Mouse (Mus musculus) layer of hippocampus, adult 2 months (tissue): ENCODE data around the gene Slc10a6. TPM values are rescaled to one million over a fixed set of nuclear protein-coding genes. Genes with fewer than 3 reads are reported as not detected.

Source experiments
- DNase-seq, 2 experiments: peaks; one replicate each; pipeline ENCODE4 v3.0.0; 2022; ENCODE audit warnings: low spot score in 2 of 2
- H3K27ac ChIP-seq: fragments of 200-600 bp; 2 replicates; pipeline ENCODE4 v1.8.1; 2022
- H3K4me3 ChIP-seq: fragments of 200-600 bp; 2 replicates; pipeline ENCODE4 v1.8.1; 2022; ENCODE audit warnings: mild to moderate bottlenecking
- CTCF ChIP-seq: fragments of 200-600 bp; conservative IDR thresholded peaks from 2 replicates; pipeline ENCODE4 v1.8.1; 2022; ENCODE audit warnings: antibody characterized with exemption, mild to moderate bottlenecking, moderate library complexity
- total RNA-seq, 2 experiments: library from RNA; stranded (reverse); gene quantifications; 2 replicates each; pipeline ENCODE4 v1.2.3; 2021

Gene Slc10a6
- total RNA-seq, 2 experiments from 2014 or later = 0.18 TPM; not detected in 1

DNA sequence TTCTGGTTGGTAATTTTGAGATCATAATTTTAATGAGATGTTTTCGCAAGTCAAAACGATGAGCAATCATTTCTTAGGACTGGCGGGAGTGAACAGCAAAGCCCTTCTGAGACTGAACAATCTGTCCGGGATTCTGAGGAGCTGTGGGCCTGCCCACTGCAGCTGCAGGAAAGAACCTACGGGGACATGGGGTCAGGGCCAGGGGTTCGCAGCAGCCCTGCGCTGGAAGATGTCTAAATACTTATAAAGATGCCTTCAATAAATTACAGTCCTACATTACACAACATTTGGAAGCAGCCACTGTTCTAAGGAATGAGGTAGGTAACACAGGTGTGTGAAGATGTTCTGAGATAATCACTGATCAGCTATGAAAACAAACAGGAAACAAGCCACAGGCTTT is 23.5 kb downstream of the Slc10a6 start:
- Histone ChIP-seq H3K4me3 (no peak overlapping the region), H3K27ac (no peak overlapping the region)
- DNase-seq = no peak
- no peak for TF ChIP-seq CTCF

DNA sequence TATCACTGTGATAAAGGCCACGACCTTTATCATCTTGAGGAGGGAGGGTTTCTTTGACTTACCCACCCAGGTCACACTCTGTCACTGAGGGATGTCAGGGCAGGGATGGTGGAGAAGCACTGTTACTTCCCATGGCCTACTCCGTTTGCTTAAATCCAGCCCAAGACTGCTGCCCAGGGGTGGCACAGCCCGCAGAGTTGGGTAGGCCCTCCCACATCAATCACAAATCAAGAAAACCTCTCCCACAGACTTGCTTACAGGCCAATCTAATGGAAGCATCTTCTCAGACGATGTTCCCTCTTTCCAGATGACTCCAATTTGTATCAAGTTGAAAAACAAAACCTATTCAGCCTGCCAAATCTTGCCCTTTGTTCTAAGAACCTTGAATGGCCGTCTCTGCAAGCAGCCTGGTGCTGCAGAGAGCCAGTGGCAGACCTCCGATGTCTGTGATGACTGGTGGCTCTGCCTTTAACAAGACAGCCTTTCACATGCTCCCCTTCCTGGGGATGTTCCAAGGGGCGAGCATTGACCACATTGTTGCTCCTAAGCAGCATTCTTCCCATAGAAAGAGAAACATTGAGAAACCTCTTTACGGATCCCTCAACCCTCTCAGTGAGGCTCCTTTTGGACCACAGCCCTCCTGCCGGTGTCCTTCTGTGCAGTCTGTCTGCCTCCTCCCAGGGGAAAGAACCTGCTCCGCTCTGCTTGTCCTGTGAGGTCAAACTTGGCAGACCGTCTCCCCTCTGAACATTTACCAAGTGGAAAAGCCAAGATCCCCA is 25.9 kb downstream of the Slc10a6 start:
- no peak for DNase-seq
- no peak for TF ChIP-seq CTCF
- Histone ChIP-seq H3K27ac (no peak overlapping the region), H3K4me3 (no peak overlapping the region)

DNA sequence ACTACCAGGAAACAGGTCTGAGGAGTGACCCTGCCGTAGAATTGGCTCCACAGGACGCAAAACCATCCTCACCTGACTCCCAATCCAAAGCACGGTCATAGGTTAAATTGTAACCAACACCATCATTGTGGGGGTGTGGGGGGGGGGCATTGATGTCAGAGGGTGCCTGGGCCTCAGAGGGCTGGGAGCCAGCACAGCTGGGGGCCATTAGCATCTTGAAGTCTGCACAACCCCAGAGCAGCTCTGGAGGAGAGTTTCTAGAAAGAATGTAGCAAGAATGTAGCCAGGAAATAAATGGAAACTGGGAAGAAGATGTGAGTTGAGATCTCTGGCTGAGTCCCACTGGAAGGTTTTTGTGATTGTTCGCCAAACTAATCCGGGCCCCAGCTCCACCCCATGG is 30.3 kb downstream of the Slc10a6 start:
- no peak for DNase-seq
- TF ChIP-seq CTCF = no peak
- H3K4me3 ChIP-seq = no peak overlapping the region
- H3K27ac ChIP-seq = no peak overlapping the region

DNA sequence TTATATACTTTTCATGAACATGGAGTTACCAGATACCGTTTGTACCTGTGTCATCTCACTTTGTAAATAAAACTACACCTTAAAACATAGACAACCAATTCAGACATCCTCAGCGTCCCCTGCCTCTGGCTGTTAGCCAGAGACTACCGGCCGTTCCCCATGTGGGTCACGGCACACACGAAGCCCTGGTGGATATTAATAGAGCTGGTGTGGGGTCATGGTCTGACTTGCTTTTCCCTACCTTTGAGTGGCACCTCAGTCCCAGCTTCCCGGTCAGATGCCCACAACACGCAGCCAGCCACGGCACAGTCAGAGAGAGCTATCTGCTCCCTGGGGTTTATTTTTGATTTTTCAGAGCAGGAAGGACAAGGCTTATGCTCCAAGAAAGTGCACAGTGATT is 30.9 kb downstream of the Slc10a6 start:
- H3K4me3 ChIP-seq = no peak overlapping the region
- H3K27ac ChIP-seq = no peak overlapping the region
- no peak for DNase-seq
- no peak for TF ChIP-seq CTCF

DNA sequence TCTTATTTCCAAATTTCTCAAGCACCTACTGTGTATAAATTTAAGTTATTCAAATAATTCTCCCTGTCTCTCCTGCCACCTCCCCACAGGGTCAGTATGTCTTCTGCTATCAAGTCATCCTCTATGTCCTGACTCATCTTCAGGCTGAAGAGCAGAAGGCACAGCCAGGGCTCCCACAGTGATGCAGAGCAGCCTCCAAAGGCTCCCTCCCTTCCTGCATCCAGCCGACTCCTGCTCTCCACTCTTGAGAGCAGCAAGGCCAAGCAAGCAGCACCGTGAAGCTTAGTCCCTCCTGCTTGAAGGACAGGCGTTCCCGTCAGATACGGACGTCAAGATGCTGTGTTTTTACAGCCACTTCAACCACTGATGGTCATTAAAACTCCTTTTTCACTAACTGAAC is 31.6 kb downstream of the Slc10a6 start:
- Histone ChIP-seq H3K4me3 (no peak overlapping the region), H3K27ac (no peak overlapping the region)
- TF ChIP-seq CTCF = no peak
- no peak for DNase-seq

DNA sequence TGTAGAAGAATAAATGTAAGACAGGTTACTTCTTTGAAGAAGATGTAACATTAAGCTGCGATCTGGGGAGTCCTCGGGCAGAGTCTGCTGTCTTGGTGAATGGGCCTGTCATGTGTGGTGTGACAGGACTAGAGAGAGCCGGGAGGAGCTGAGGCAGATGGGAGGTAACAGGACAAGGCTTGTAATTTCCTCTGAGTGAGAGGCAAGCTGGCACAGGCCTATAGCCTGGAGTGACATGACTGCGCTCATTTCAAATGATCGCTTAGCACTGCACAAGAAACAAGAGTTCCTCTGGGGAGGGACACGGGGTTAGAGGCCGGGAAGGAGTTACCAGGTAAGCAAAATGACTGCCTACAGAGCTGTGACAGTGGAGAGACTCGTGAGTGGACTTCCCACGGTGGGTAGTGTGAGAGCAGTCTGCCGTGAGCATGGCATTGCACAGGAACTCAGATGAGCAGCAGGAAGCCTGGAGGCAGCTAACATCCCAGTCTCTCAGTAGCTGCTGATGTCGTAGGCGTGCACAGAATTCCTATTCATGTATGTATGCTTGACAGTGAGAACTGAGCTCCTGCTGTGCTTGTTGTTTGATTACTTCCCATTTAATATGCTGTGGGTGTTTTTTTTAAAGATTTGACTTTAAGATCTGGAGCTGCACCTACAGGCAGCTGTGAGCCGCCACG is 32.6 kb downstream of the Slc10a6 start:
- no peak for TF ChIP-seq CTCF
- no peak for DNase-seq
- Histone ChIP-seq H3K27ac (no peak overlapping the region), H3K4me3 (no peak overlapping the region)

DNA sequence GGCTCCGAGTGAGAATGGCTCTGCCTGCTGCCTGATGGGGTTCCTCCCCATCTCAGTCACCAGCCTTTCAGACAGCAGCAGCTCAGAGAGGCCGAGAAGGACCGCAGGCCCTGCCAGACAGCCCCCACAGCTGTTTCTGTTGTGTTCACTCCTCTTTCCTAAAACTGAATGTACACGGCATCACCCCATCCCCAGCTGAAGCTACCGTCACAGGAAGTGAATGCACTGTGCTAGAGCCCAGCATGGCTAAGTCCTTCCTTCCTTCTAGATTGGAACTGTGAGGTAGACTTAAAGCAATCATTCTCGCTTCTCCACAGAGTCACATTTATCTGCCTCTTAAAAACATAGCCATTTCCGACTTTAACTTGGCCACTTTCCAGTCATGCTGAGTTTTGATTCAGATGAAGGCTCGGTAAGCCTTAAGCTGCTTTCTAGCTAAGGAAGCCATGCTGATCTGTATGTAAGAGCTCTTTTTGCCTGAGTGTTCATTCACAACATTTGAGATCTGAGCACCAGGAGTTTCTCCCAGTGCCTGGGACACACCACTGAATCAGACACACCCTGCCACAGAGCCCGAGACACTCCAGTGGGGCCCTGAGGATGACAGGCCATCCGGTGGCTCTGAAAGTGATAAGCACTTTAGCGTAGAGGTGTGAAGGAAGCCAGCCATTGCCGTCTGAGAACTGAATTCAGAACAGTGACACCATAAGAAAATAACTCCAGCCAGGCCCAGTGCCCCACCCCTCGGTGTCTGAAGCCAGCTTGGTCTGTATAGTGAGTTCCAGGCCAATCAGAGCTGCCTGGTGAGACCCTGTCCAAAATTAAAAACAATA is 33.6 kb downstream of the Slc10a6 start:
- no peak for DNase-seq
- TF ChIP-seq CTCF = no peak
- Histone ChIP-seq H3K27ac (no peak overlapping the region), H3K4me3 (no peak overlapping the region)

DNA sequence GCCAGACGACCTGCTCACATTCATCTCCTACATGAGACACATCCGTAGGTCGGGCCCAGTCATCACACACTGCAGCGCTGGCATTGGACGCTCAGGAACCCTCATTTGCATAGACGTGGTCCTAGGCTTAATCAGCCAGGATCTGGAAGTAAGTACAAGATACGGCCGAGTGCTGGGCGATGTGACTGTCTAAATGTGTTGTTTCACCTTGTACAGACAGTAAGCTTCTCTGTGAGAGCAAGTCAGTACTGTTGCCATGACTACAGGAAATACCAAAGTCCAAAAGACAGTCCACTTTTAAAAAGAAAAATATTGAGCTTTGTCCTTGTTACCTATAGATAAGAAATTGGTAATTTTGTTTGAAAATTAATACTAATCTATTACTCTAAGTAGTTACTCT is 35.6 kb downstream of the Slc10a6 start:
- Histone ChIP-seq H3K4me3 (no peak overlapping the region), H3K27ac (no peak overlapping the region)
- no peak for TF ChIP-seq CTCF
- no peak for DNase-seq

DNA sequence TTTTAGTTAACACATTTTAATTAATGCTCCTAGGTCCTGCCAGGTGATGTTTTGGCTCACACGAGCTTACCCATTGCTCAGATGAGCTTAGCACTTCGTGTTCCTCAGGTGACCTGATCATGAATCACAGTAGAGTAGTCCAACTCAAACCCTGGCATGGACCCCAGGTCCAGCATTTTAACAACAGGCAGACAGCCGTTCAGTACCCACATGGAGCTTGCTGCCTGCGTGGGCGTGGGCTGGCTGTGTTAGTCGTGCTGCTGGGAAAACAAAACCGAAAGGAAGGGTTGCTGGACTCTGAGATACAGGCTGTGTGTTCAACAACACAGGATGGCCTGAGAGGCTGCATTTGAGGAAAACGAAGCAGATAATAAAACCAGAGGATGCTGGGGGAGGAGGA is 36.5 kb downstream of the Slc10a6 start:
- no peak overlapping the region for H3K4me3 ChIP-seq
- TF ChIP-seq CTCF = no peak
- DNase-seq = peak in 1 of 2 experiments; percentile 10
- H3K27ac ChIP-seq = no peak overlapping the region

DNA sequence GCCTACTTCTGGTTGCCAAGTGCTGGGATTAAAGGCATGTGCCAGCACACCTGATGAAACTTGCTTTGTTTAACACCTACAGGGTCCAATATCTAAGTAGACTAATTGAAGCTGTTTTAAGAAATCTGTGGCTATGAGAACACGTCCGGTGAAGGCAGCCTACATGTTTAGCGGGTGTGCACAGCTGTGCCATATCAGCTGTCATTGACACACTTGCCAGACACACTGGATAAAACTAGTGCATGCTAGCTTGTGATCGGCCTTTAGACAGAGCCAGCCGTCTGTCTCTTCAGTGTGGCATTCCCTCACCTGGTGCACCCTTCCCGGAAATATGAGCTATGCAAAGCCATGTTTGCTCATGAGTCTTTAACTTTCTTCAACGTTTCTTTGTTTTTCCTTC is 37.4 kb downstream of the Slc10a6 start:
- Histone ChIP-seq H3K4me3 (no peak overlapping the region), H3K27ac (no peak overlapping the region)
- no peak for DNase-seq
- TF ChIP-seq CTCF = no peak

DNA sequence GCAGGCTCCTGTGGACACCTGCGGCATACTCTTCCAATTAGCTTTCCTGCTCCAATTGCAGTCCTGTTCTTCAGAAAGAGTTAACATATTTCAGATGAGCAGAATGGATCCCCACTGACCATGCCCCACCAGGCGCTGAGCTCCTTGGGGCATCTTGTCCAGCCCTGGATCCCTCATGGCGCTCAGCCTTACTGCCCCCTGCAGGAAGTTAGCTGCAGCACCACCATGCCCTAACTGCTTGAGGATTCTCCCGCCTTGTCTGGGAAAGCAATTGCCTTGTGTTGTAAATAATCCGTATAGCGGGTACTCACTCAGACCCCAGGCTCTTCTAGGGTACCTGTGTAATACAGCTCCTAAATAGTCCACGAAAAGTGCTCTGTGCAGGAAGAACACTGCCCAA is 42.0 kb downstream of the Slc10a6 start:
- Histone ChIP-seq H3K27ac (no peak overlapping the region), H3K4me3 (no peak overlapping the region)
- peak; percentile 69 for TF ChIP-seq CTCF
- no peak for DNase-seq

DNA sequence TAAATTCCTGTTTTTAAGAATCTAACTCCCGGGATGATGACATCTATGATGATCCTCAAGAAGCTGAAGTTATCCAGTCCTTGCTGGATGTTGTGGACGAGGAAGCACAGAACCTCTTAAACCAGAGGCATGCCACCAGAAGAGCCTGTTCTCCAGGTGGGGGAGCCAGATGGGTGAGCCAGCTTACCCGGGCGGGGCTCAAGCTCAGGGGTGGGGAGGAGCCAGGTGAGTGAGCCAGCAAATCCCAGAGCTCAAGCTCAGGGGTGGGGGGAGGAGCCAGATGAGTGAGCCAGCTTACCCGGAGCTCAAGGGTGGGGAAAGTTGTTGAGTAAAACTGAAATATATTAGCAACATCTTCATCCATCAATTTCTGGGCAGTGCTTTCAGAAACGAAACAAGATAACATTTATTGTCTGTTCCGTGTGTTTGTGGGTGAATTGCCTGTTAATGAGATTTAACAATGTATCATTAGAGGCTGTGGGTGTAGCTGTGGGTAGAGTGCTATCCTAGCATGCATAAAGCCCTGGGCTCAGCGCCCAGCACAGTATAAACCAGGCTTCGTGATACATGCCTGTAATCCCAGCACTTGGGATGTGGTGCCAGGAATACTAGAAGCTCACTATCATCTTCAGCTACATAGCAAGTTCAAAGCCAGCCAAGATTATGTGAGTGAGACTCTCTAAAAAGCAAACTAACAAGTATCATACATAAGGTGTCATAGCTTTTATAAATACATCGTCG is 49.4 kb downstream of the Slc10a6 start:
- H3K27ac ChIP-seq = no peak overlapping the region
- no peak overlapping the region for H3K4me3 ChIP-seq
- no peak for DNase-seq
- TF ChIP-seq CTCF = no peak

DNA sequence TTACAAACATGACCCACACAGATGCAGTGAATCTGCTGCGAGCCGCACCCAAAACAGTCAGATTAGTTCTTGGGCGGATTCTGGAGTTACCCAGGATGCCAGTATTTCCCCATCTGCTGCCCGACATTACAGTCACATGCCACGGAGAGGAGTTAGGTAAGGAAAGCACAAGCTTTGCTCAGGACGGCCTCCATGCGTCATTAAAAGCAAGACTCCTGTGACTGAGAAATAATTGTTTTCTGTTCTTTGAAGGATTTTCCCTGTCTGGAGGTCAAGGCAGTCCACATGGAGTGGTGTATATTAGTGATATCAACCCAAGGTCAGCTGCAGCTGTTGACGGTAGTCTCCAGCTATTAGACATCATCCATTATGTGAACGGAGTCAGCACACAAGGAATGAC is 59.8 kb downstream of the Slc10a6 start:
- DNase-seq = no peak
- Histone ChIP-seq H3K4me3 (no peak overlapping the region), H3K27ac (no peak overlapping the region)
- TF ChIP-seq CTCF = no peak
